Comparison of ENCODE assay signal across 8 mouse cellular contexts in genomic region chr10:128369599-128369998, GRCm38 (mm10). TPM values are rescaled to one million over a fixed set of nuclear protein-coding genes. Genes with fewer than 3 reads are reported as not detected.
DNase-seq lines count a peak whose midpoint lies in the region; ATAC-seq and TF ChIP-seq lines count a peak whose summit lies in the region.

No protein-coding gene starts in this region.

- DNase-seq in CH12.LX (ENCODE audit: extremely low read depth) = no peak
- DNase-seq in forebrain, embryonic 14.5 days (ENCODE audit: low spot score) = no peak
- DNase-seq in liver, embryonic 13.5 days = no peak
- DNase-seq in adrenal gland, postnatal 25 days = no peak
- DNase-seq in T-cell, adult 2 months (ENCODE audit: low spot score) = no peak
- DNase-seq in adrenal gland, adult (ENCODE audit: inconsistent age in 2 of 2, low spot score in 1 of 2) = no peak

- TF ChIP-seq EP300 in CH12.LX (IDR thresholded peaks at IDR 0.05; ENCODE audit: low read length) = no peak

- H3K9ac ChIP-seq in CH12.LX (ENCODE audit: insufficient read depth, low read depth) = peak overlapping the region; percentile 77
- H3K9ac ChIP-seq in forebrain, embryonic 14.5 days (ENCODE audit: low read length) = peak overlapping the region; percentile 73; the same call in 1 of the 2 replicates
- H3K9ac ChIP-seq in liver, embryonic 13.5 days = peak overlapping the region; percentile 86

- WGBS in forebrain, embryonic 14.5 days = 80% methylated on average over 6 of the region's 6 CpGs
- 73% methylated on average over 6 of the region's 6 CpGs for WGBS in liver, embryonic 13.5 days (ENCODE audit: insufficient replicate concordance)

- H3K27ac ChIP-seq in CH12.LX (ENCODE audit: insufficient read depth, low read depth) = peak overlapping the region; percentile 99; the same call in 1 of the 2 replicates
- peak overlapping the region; percentile 95 for H3K27ac ChIP-seq in forebrain, embryonic 14.5 days (ENCODE audit: low read depth, low read length)
- H3K27ac ChIP-seq in liver, embryonic 13.5 days = peak overlapping the region; percentile 95

- H3K36me3 ChIP-seq in erythroblast, embryonic 14.5 days (ENCODE audit: control insufficient read depth) = peaks cover 15% of the 10 kb centered on the region
- H3K36me3 ChIP-seq in CH12.LX (replicated peaks in 1 of 2; ENCODE audit: control insufficient read depth in 1 of 2, insufficient read depth in 1 of 2, low read length in 1 of 2) = peaks cover 6 to 17% of the 10 kb centered on the region in 2 experiments
- H3K36me3 ChIP-seq in forebrain, embryonic 14.5 days (ENCODE audit: control insufficient read depth, insufficient read depth, low read length) = peaks cover 10% of the 10 kb centered on the region
- peaks cover 13% of the 10 kb centered on the region for H3K36me3 ChIP-seq in liver, embryonic 13.5 days

- no peak for TF ChIP-seq POLR2A in CH12.LX (IDR thresholded peaks at IDR 0.05; ENCODE audit: low read depth, low read length)

- H3K27me3 ChIP-seq in erythroblast, embryonic 14.5 days (ENCODE audit: control insufficient read depth) = no peaks in the 10 kb centered on the region
- H3K27me3 ChIP-seq in CH12.LX (replicated peaks) = no peaks in the 10 kb centered on the region
- H3K27me3 ChIP-seq in forebrain, embryonic 14.5 days (replicated peaks; ENCODE audit: control insufficient read depth, insufficient read depth, low read length) = no peaks in the 10 kb centered on the region
- H3K27me3 ChIP-seq in liver, embryonic 13.5 days = no peaks in the 10 kb centered on the region

- no peak for TF ChIP-seq CTCF in CH12.LX (conservative IDR thresholded peaks at IDR 0.05 in 1 of 2, IDR thresholded peaks at IDR 0.05 in 1 of 2; ENCODE audit: low read depth in 2 of 2, low read length in 2 of 2)

- peak overlapping the region; percentile 87 for H3K4me3 ChIP-seq in erythroblast, embryonic 14.5 days (replicated peaks)
- peak overlapping the region in 2 of 3 experiments; percentile 49 to 68 for H3K4me3 ChIP-seq in CH12.LX (replicated peaks in 1 of 3; ENCODE audit: low read depth in 2 of 3, low read length in 2 of 3, poor library complexity in 1 of 3)
- peak overlapping the region; percentile 64; the same call in 1 of the 2 replicates for H3K4me3 ChIP-seq in forebrain, embryonic 14.5 days (ENCODE audit: low read depth, low read length)
- H3K4me3 ChIP-seq in liver, embryonic 13.5 days (replicated peaks) = peak overlapping the region; percentile 81

- no peak for ATAC-seq in erythroblast, adult 5-6 weeks (replicated peaks; ENCODE audit: low FRiP score, poor library complexity, severe bottlenecking)
- no peak for ATAC-seq in forebrain, embryonic 14.5 days
- no peak for ATAC-seq in liver, embryonic 13.5 days (ENCODE audit: low read depth)

- no peaks in the 10 kb centered on the region for H3K79me2 ChIP-seq in CH12.LX (replicated peaks; ENCODE audit: control insufficient read depth, extremely low read depth, insufficient read depth, poor library complexity, severe bottlenecking)

- H3K9me3 ChIP-seq in erythroblast, embryonic 14.5 days (ENCODE audit: control insufficient read depth, low read length) = no peaks in the 10 kb centered on the region
- no peaks in the 10 kb centered on the region for H3K9me3 ChIP-seq in CH12.LX (replicated peaks; ENCODE audit: low read length)
- H3K9me3 ChIP-seq in forebrain, embryonic 14.5 days (replicated peaks; ENCODE audit: control insufficient read depth, low read length) = no peaks in the 10 kb centered on the region
- no peaks in the 10 kb centered on the region for H3K9me3 ChIP-seq in liver, embryonic 13.5 days (replicated peaks)

- H3K4me1 ChIP-seq in erythroblast, embryonic 14.5 days (ENCODE audit: control insufficient read depth) = peaks cover 51% of the 10 kb centered on the region
- peaks cover 3 to 22% of the 10 kb centered on the region in 2 experiments; a peak in 3 of 4 replicates for H3K4me1 ChIP-seq in CH12.LX (ENCODE audit: control insufficient read depth in 1 of 2, insufficient read depth in 2 of 2)
- peaks cover 8% of the 10 kb centered on the region; the same call in 1 of the 2 replicates for H3K4me1 ChIP-seq in forebrain, embryonic 14.5 days (ENCODE audit: control insufficient read depth, insufficient read depth, low read length)
- H3K4me1 ChIP-seq in liver, embryonic 13.5 days (replicated peaks) = peaks cover 44% of the 10 kb centered on the region

- TF ChIP-seq RAD21 in CH12.LX (IDR thresholded peaks at IDR 0.05; ENCODE audit: low read depth, low read length) = no peak

- peak overlapping the region; percentile 37 for H3K4me2 ChIP-seq in CH12.LX (ENCODE audit: insufficient read depth, low read depth, poor library complexity, severe bottlenecking)
- peak overlapping the region; percentile 94 for H3K4me2 ChIP-seq in forebrain, embryonic 14.5 days (ENCODE audit: low read length)
- peak overlapping the region; percentile 97 for H3K4me2 ChIP-seq in liver, embryonic 13.5 days

- in situ Hi-C loops in CH12.LX (cut with MboI; ENCODE audit: low pct_ligation_motif_present, low pct_unique_long_range_greater_than_20kb, low sequenced_read_pairs) = no loop called here

- dilution Hi-C loops in CH12.LX (cut with MboI; ENCODE audit: extremely low pct_ligation_motif_present, extremely low pct_unique_long_range_greater_than_20kb, low sequenced_read_pairs) = no loop called here

TF ChIP-seq in CH12.LX, 34 proteins besides CTCF, POLR2A, EP300 and RAD21:
- no peak for TF ChIP-seq CHD1 (IDR thresholded peaks at IDR 0.05; ENCODE audit: low read depth, low read length)
- no peak for TF ChIP-seq MYC (IDR thresholded peaks at IDR 0.05; ENCODE audit: low read depth, low read length)
- no peak for TF ChIP-seq RCOR1 (conservative IDR thresholded peaks at IDR 0.05; ENCODE audit: low read depth, low read length)
- no peak for TF ChIP-seq JUN (IDR thresholded peaks at IDR 0.05; ENCODE audit: insufficient read depth, low read depth, low read length)

RNA-seq across cellular contexts. Expression of gene Coq10a, which starts 0.8 kb away (rescaled TPM):
- polyA plus RNA-seq in erythroblast, embryonic 14.5 days (2012) = 0.49 and 0.53 TPM in 2 replicates
- 1.9 and 5.6 TPM in 2 replicates for total RNA-seq in erythroblast, adult 5-6 weeks (2015; ENCODE audit: low replicate concordance)
- 2.8 and 3.2 TPM in 2 replicates for total RNA-seq in erythroblast, adult 5-6 weeks (2017; ENCODE audit: low replicate concordance)
- 8.4 and 11.1 TPM in 2 replicates for total RNA-seq in CH12.LX (2012; rRNA removed)
- 5.7 and 7.7 TPM in 2 replicates for total RNA-seq in CH12.LX (2014; rRNA removed)
- polyA plus RNA-seq in CH12.LX (2012; ENCODE audit: insufficient read length, low read depth) = 8.6 and 12.1 TPM in 2 replicates
- 22.8 and 26.9 TPM in 2 replicates for polyA plus RNA-seq in forebrain, embryonic 14.5 days (2014; fragmentation: Nextera tagmentation; extraction: Ambion mirVana)
- 4.6 and 4.8 TPM in 2 replicates for polyA plus RNA-seq in liver, embryonic 13.5 days (2015; fragmentation: Nextera tagmentation; extraction: Ambion mirVana)
- 74.4 and 80.2 TPM in 2 replicates for total RNA-seq in adrenal gland, postnatal 25 days (2021)

RNA-seq across cellular contexts. Expression of gene Ankrd52, which starts 7.3 kb away (rescaled TPM):
- polyA plus RNA-seq in erythroblast, embryonic 14.5 days (2012) = 1.4 and 1.9 TPM in 2 replicates
- total RNA-seq in erythroblast, adult 5-6 weeks (2015; ENCODE audit: low replicate concordance) = 7.7 and 30.0 TPM in 2 replicates
- 2.9 and 3.5 TPM in 2 replicates for total RNA-seq in erythroblast, adult 5-6 weeks (2017; ENCODE audit: low replicate concordance)
- total RNA-seq in CH12.LX (2012; rRNA removed) (15.3 and 15.8 TPM in 2 replicates), CH12.LX (2014; rRNA removed) (3.5 and 4.3 TPM in 2 replicates)
- 45.9 and 51.0 TPM in 2 replicates for polyA plus RNA-seq in CH12.LX (2012; ENCODE audit: insufficient read length, low read depth)
- 6.8 and 10.3 TPM in 2 replicates for polyA plus RNA-seq in forebrain, embryonic 14.5 days (2014; fragmentation: Nextera tagmentation; extraction: Ambion mirVana)
- polyA plus RNA-seq in liver, embryonic 13.5 days (2015; fragmentation: Nextera tagmentation; extraction: Ambion mirVana) = 5.0 and 5.1 TPM in 2 replicates
- 72.3 and 75.1 TPM in 2 replicates for total RNA-seq in adrenal gland, postnatal 25 days (2021)

RNA-seq across cellular contexts. Expression of gene Slc39a5, which starts 31.4 kb away (rescaled TPM):
- polyA plus RNA-seq in erythroblast, embryonic 14.5 days (2012) = 0.15 and 0.16 TPM in 2 replicates
- total RNA-seq in erythroblast, adult 5-6 weeks (2015; ENCODE audit: low replicate concordance) = not detected in 2 replicates
- total RNA-seq in erythroblast, adult 5-6 weeks (2017; ENCODE audit: low replicate concordance) = not detected in 2 replicates
- 0.21 TPM in 1 of 2 replicates, not detected in the other for total RNA-seq in CH12.LX (2012; rRNA removed)
- total RNA-seq in CH12.LX (2014; rRNA removed) = not detected in 2 replicates
- 0.11 TPM in 1 of 2 replicates, not detected in the other for polyA plus RNA-seq in CH12.LX (2012; ENCODE audit: insufficient read length, low read depth)
- not detected in 2 replicates for polyA plus RNA-seq in forebrain, embryonic 14.5 days (2014; fragmentation: Nextera tagmentation; extraction: Ambion mirVana)
- 30.5 and 32.8 TPM in 2 replicates for polyA plus RNA-seq in liver, embryonic 13.5 days (2015; fragmentation: Nextera tagmentation; extraction: Ambion mirVana)
- not detected in 2 replicates for total RNA-seq in adrenal gland, postnatal 25 days (2021)

RNA-seq across cellular contexts. Expression of gene Cs, which starts 32.1 kb away (rescaled TPM):
- polyA plus RNA-seq in erythroblast, embryonic 14.5 days (2012) = 2.2 and 3.1 TPM in 2 replicates
- total RNA-seq in erythroblast, adult 5-6 weeks (2015; ENCODE audit: low replicate concordance) = 60.5 and 67.5 TPM in 2 replicates
- total RNA-seq in erythroblast, adult 5-6 weeks (2017; ENCODE audit: low replicate concordance) = 26.2 and 30.6 TPM in 2 replicates
- total RNA-seq in CH12.LX (2012; rRNA removed) (145 and 149 TPM in 2 replicates), CH12.LX (2014; rRNA removed) (131 and 137 TPM in 2 replicates)
- 214 and 240 TPM in 2 replicates for polyA plus RNA-seq in CH12.LX (2012; ENCODE audit: insufficient read length, low read depth)
- polyA plus RNA-seq in forebrain, embryonic 14.5 days (2014; fragmentation: Nextera tagmentation; extraction: Ambion mirVana) = 234 and 243 TPM in 2 replicates
- polyA plus RNA-seq in liver, embryonic 13.5 days (2015; fragmentation: Nextera tagmentation; extraction: Ambion mirVana) = 149 and 170 TPM in 2 replicates
- 287 and 317 TPM in 2 replicates for total RNA-seq in adrenal gland, postnatal 25 days (2021)

RNA-seq across cellular contexts. Expression of gene Nabp2, which starts 41.7 kb away (rescaled TPM):
- 32.3 and 34.1 TPM in 2 replicates for polyA plus RNA-seq in erythroblast, embryonic 14.5 days (2012)
- total RNA-seq in erythroblast, adult 5-6 weeks (2015; ENCODE audit: low replicate concordance) = 11.1 and 20.1 TPM in 2 replicates
- total RNA-seq in erythroblast, adult 5-6 weeks (2017; ENCODE audit: low replicate concordance) = 7.4 and 15.2 TPM in 2 replicates
- total RNA-seq in CH12.LX (2012; rRNA removed) (43.7 and 45.8 TPM in 2 replicates), CH12.LX (2014; rRNA removed) (40.3 and 46.9 TPM in 2 replicates)
- 123 and 147 TPM in 2 replicates for polyA plus RNA-seq in CH12.LX (2012; ENCODE audit: insufficient read length, low read depth)
- 147 and 180 TPM in 2 replicates for polyA plus RNA-seq in forebrain, embryonic 14.5 days (2014; fragmentation: Nextera tagmentation; extraction: Ambion mirVana)
- 57.3 and 64.4 TPM in 2 replicates for polyA plus RNA-seq in liver, embryonic 13.5 days (2015; fragmentation: Nextera tagmentation; extraction: Ambion mirVana)
- total RNA-seq in adrenal gland, postnatal 25 days (2021) = 74.6 and 75.0 TPM in 2 replicates

Comparison
In these comparisons a context has a peak if more than half of its experiments do, and no peak if none do; other contexts are left out.
1. H3K4me2 ChIP-seq: peak in every context shown above with its lines; median percentile 97 in liver, embryonic 13.5 days; 94 in forebrain, embryonic 14.5 days; 37 in CH12.LX.
2. RNA of gene Slc39a5, which starts 31.4 kb away (polyA plus RNA-seq): 30.5 to 32.8 TPM in liver, embryonic 13.5 days; 0.15 to 0.16 TPM in erythroblast, embryonic 14.5 days, 0.11 TPM in CH12.LX and not detected in forebrain, embryonic 14.5 days; every median in the first group is over 10 times any median in the second.
3. Peak in every context shown above with its lines, with median percentiles within 50 percentile points of each other: H3K4me3 ChIP-seq, H3K27ac ChIP-seq and H3K9ac ChIP-seq.